Mouse (Mus musculus): ENCODE data around the gene Sh3bp5.

The Sh3bp5 gene

GRCm38 (mm10) chr14:31392873-31393545, 42.9 kb downstream of the Sh3bp5 start:
- DNase-seq (ENCODE audit: low spot score): no peak

- DNase-seq (ENCODE audit: low spot score): no peak
Measured at GRCm38 (mm10) chr14:31392300-31392699, 43.6 kb downstream of the Sh3bp5 start.

GRCm38 (mm10) chr14:31389421-31390147, 46.3 kb downstream of the Sh3bp5 start:
- no peak for DNase-seq (ENCODE audit: low spot score)

- no peak for DNase-seq (ENCODE audit: low spot score)
Measured at GRCm38 (mm10) chr14:31388086-31388872, 47.6 kb downstream of the Sh3bp5 start.

GRCm38 (mm10) chr14:31387301-31387981, 48.4 kb downstream of the Sh3bp5 start:
- no peak for DNase-seq (ENCODE audit: low spot score)

GRCm38 (mm10) chr14:31385977-31386697, 49.7 kb downstream of the Sh3bp5 start:
- DNase-seq (ENCODE audit: low spot score): peak; percentile 70

GRCm38 (mm10) chr14:31385406-31385805, 50.5 kb downstream of the Sh3bp5 start:
- DNase-seq (ENCODE audit: low spot score): no peak

GRCm38 (mm10) chr14:31384366-31385323, 51.2 kb downstream of the Sh3bp5 start:
- DNase-seq (ENCODE audit: low spot score): no peak

GRCm38 (mm10) chr14:31383470-31384050, 52.3 kb downstream of the Sh3bp5 start:
- DNase-seq (ENCODE audit: low spot score): no peak

GRCm38 (mm10) chr14:31382276-31382675, 53.6 kb downstream of the Sh3bp5 start:
- no peak for DNase-seq (ENCODE audit: low spot score)

GRCm38 (mm10) chr14:31376331-31376730, 59.5 kb downstream of the Sh3bp5 start:
- no peak for DNase-seq (ENCODE audit: low spot score)

GRCm38 (mm10) chr14:31374390-31374789, 61.5 kb downstream of the Sh3bp5 start:
- no peak for DNase-seq (ENCODE audit: low spot score)

- DNase-seq (ENCODE audit: low spot score): no peak
Measured at GRCm38 (mm10) chr14:31369377-31369776, 66.5 kb downstream of the Sh3bp5 start.

- DNase-seq (ENCODE audit: low spot score): no peak
Measured at GRCm38 (mm10) chr14:31367951-31368350, 67.9 kb downstream of the Sh3bp5 start.

- DNase-seq (ENCODE audit: low spot score): peak; percentile 57
Measured at GRCm38 (mm10) chr14:31365350-31365749, 70.5 kb downstream of the Sh3bp5 start.

GRCm38 (mm10) chr14:31364589-31364988, 71.3 kb downstream of the Sh3bp5 start:
- no peak for DNase-seq (ENCODE audit: low spot score)

- no peak for DNase-seq (ENCODE audit: low spot score)
Measured at GRCm38 (mm10) chr14:31362236-31362635, 73.6 kb downstream of the Sh3bp5 start.

GRCm38 (mm10) chr14:31345367-31345766, 90.5 kb downstream of the Sh3bp5 start:
- DNase-seq (ENCODE audit: low spot score): no peak

GRCm38 (mm10) chr14:31343241-31343640, 92.6 kb downstream of the Sh3bp5 start:
- no peak for DNase-seq (ENCODE audit: low spot score)

- no peak for DNase-seq (ENCODE audit: low spot score)
Measured at GRCm38 (mm10) chr14:31337947-31338346, 97.9 kb downstream of the Sh3bp5 start.

Measured in urinary bladder, postnatal 25 days (tissue).